In genomic region chr9:54736284-54736701, GRCm38 (mm10) we compare ENCODE assay signal across 9 mouse cellular contexts. TPM values are rescaled to one million over a fixed set of nuclear protein-coding genes. Genes with fewer than 3 reads are reported as not detected.
DNase-seq lines count a peak whose midpoint lies in the region; ATAC-seq and TF ChIP-seq lines count a peak whose summit lies in the region.
"Had no signal": no experiment of that assay in that cellular context is flagged by ENCODE, and none has a peak within 500 bp of the region (broad histone marks: within the 10 kb centered on the region; RNA-seq: fewer than 3 reads in every experiment).

No protein-coding gene starts in this region.

- H3K4me2 ChIP-seq in liver, embryonic 13.5 days = peak overlapping the region; percentile 30
- H3K4me2 ChIP-seq: lung, embryonic 15.5 days had no signal

- DNase-seq in adrenal gland, adult (ENCODE audit: inconsistent age in 2 of 2, low spot score in 1 of 2) = peak; percentile 22 to 67
- DNase-seq in adrenal gland, postnatal 4 days (ENCODE audit: low spot score in 2 of 2) = no peak
- DNase-seq in right cerebral cortex, adult 2 months (ENCODE audit: low spot score in 2 of 2) = peak; percentile 17 to 33
- DNase-seq in right cerebral cortex, postnatal 10 days (ENCODE audit: low spot score in 2 of 2) = no peak
- DNase-seq in heart, postnatal 14 days = peak; percentile 30 to 57
- peak; percentile 55 for DNase-seq in liver, embryonic 13.5 days

- no peaks in the 10 kb centered on the region for H3K9me3 ChIP-seq in liver, embryonic 13.5 days (replicated peaks)
- H3K9me3 ChIP-seq: lung, embryonic 15.5 days had no signal

- H3K36me3 ChIP-seq in liver, embryonic 13.5 days = peaks cover 2% of the 10 kb centered on the region; the same call in 1 of the 2 replicates
- H3K36me3 ChIP-seq in small intestine, adult 2 months (ENCODE audit: control insufficient read depth, insufficient read depth, low read length) = no peaks in the 10 kb centered on the region; the same call in 1 of the 2 replicates
- H3K36me3 ChIP-seq: lung, embryonic 15.5 days had no signal

- H3K27me3 ChIP-seq in liver, embryonic 13.5 days = no peaks in the 10 kb centered on the region
- no peaks in the 10 kb centered on the region for H3K27me3 ChIP-seq in small intestine, adult 2 months (ENCODE audit: control insufficient read depth, insufficient read depth, low read length)
- H3K27me3 ChIP-seq: lung, embryonic 15.5 days had no signal

- H3K9ac ChIP-seq in liver, embryonic 13.5 days = no peak overlapping the region; the same call in 1 of the 2 replicates
- H3K9ac ChIP-seq: lung, embryonic 15.5 days had no signal

- H3K4me3 ChIP-seq in liver, embryonic 13.5 days (replicated peaks) = 0 out of 2 replicates have a peak overlapping the region, but pooled peaks have one; percentile 18
- H3K4me3 ChIP-seq in small intestine, adult 2 months (ENCODE audit: low read depth, low read length) = no peak overlapping the region
- H3K4me3 ChIP-seq: lung, embryonic 15.5 days had no signal

- intact Hi-C loops in heart, postnatal 14 days (cut with DNase I) = loop anchor here (1.0 to 10.0 kb wide), 4 partner anchors 85 to 579 kb away; partner anchors contain the start of genes AY074887 and Psma4

- ATAC-seq in common myeloid progenitor, adult 5-6 weeks (replicated peaks; ENCODE audit: low read depth, poor library complexity, severe bottlenecking) = peak; percentile 62
- no peak for ATAC-seq in liver, embryonic 13.5 days (ENCODE audit: low read depth)

- TF ChIP-seq POLR2A in small intestine, adult 2 months (IDR thresholded peaks at IDR 0.05; ENCODE audit: low read depth, low read length) = no peak

- WGBS in liver, embryonic 13.5 days (ENCODE audit: insufficient replicate concordance) = 16% methylated on average over 9 of the region's 9 CpGs
- 14% methylated on average over 9 of the region's 9 CpGs for WGBS in small intestine, adult 2 months

- peak; percentile 77; the same call in 1 of the 2 replicates for TF ChIP-seq CTCF in small intestine, adult 2 months (IDR thresholded peaks at IDR 0.05; ENCODE audit: extremely low read depth, insufficient read length, insufficient replicate concordance, low read depth, low read length)

- no peak overlapping the region for H3K27ac ChIP-seq in liver, embryonic 13.5 days
- H3K27ac ChIP-seq in small intestine, adult 2 months (ENCODE audit: insufficient read depth, low read depth, low read length) = no peak overlapping the region
- H3K27ac ChIP-seq: lung, embryonic 15.5 days had no signal

- peaks cover 30% of the 10 kb centered on the region for H3K4me1 ChIP-seq in liver, embryonic 13.5 days (replicated peaks)
- H3K4me1 ChIP-seq in small intestine, adult 2 months (ENCODE audit: control insufficient read depth, insufficient read depth, insufficient read length, low read length) = no peaks in the 10 kb centered on the region; the same call in 1 of the 2 replicates

RNA-seq across cellular contexts. Expression of gene Wdr61, which starts 2.0 kb away (rescaled TPM):
- 10 to 100 TPM; 81.2 to 81.3 TPM for total RNA-seq in adrenal gland, postnatal 4 days (2021)
- 98.2 and 105 TPM in 2 replicates for total RNA-seq in common myeloid progenitor, adult 5-6 weeks (2017)
- 10 to 100 TPM; 32.7 to 34.7 TPM for total RNA-seq in heart, postnatal 14 days (2021)
- 118 and 128 TPM in 2 replicates for polyA plus RNA-seq in liver, embryonic 13.5 days (2015; fragmentation: Nextera tagmentation; extraction: Ambion mirVana)
- 7.8 and 11.9 TPM in 2 replicates for polyA plus RNA-seq in small intestine, adult 2 months (2012; rRNA removed)

RNA-seq across cellular contexts. Expression of gene Crabp1, which starts 28.3 kb away (rescaled TPM):
- total RNA-seq in adrenal gland, postnatal 4 days (2021) = 1 to 10 TPM; 2.4 to 3.8 TPM
- not detected in 2 replicates for total RNA-seq in common myeloid progenitor, adult 5-6 weeks (2017)
- not detected for total RNA-seq in heart, postnatal 14 days (2021)
- 3.2 and 3.8 TPM in 2 replicates for polyA plus RNA-seq in liver, embryonic 13.5 days (2015; fragmentation: Nextera tagmentation; extraction: Ambion mirVana)
- 0.86 and 3.2 TPM in 2 replicates for polyA plus RNA-seq in small intestine, adult 2 months (2012; rRNA removed)

RNA-seq across cellular contexts. Expression of gene Dnaja4, which starts 37.6 kb away (rescaled TPM):
- total RNA-seq in adrenal gland, postnatal 4 days (2021) = 10 to 100 TPM; 10.4 to 12.3 TPM
- 3.8 and 6.7 TPM in 2 replicates for total RNA-seq in common myeloid progenitor, adult 5-6 weeks (2017)
- total RNA-seq in heart, postnatal 14 days (2021) = 10 to 100 TPM; 48.2 to 51.7 TPM
- 21.1 and 23.4 TPM in 2 replicates for polyA plus RNA-seq in liver, embryonic 13.5 days (2015; fragmentation: Nextera tagmentation; extraction: Ambion mirVana)
- polyA plus RNA-seq in small intestine, adult 2 months (2012; rRNA removed) = 1.2 and 1.3 TPM in 2 replicates

Comparison
In these comparisons a context has a peak if more than half of its experiments do, and no peak if none do; other contexts are left out.
1. DNase-seq: peak in adrenal gland, adult (2 of 2), right cerebral cortex, adult 2 months (2 of 2), heart, postnatal 14 days (2 of 2) and liver, embryonic 13.5 days (single experiment); none in adrenal gland, postnatal 4 days (0 of 2) and right cerebral cortex, postnatal 10 days (0 of 2).